Mouse (Mus musculus) G1E (cell line): ENCODE measurements around the gene Gngt2.

Source experiments
- CTCF ChIP-seq: IDR thresholded peaks from 2 replicates; pipeline ENCODE4 v1.5.1; 2012; ENCODE audit warnings: low read depth, low read length, inconsistent platforms, mixed read lengths
- GATA1 ChIP-seq: IDR thresholded peaks from 2 replicates; pipeline ENCODE4 v1.6.1; 2012; ENCODE audit warnings: borderline replicate concordance, low read length, inconsistent platforms, mixed read lengths

- TF ChIP-seq CTCF (peak; percentile 46), GATA1 (no peak)
Measured at GRCm38 (mm10) chr11:95827464-95828085, 9.4 kb upstream of the Gngt2 start.
